Mouse (Mus musculus) MEL (cell line): ENCODE results near the gene Dirc2. TPM values are rescaled to one million over a fixed set of nuclear protein-coding genes. Genes with fewer than 3 reads are reported as not detected.

Source experiments
- DNase-seq: peaks from one replicate; pipeline ENCODE4 v3.0.0; 2011; ENCODE audit warnings: low read depth, low spot score
- H3K27ac ChIP-seq: 2 replicates; pipeline ENCODE4 v1.5.1; 2012; ENCODE audit warnings: low read depth, mild to moderate bottlenecking, control low read depth, low read length, moderate library complexity; ENCODE audit not compliant: control insufficient read depth
- H3K27me3 ChIP-seq, 2 experiments: fragments of 150-350 bp in 1 of 2; sonication (generic) in 1 of 2; 2 replicates each; pipeline ENCODE4 v1.6.1; 2012; ENCODE audit warnings: low read length in 2 of 2, mild to moderate bottlenecking in 2 of 2, improper control_type of control experiment in 1 of 2, moderate library complexity in 1 of 2; ENCODE audit not compliant: insufficient read depth in 2 of 2, control insufficient read depth in 1 of 2
- H3K36me3 ChIP-seq, 2 experiments: 2 replicates each; pipeline ENCODE4 v1.6.1; 2012 to 2014; ENCODE audit warnings: low read length in 2 of 2, improper control_type of control experiment in 1 of 2, inconsistent platforms in 1 of 2, mild to moderate bottlenecking in 1 of 2; ENCODE audit not compliant: insufficient read depth in 2 of 2, control insufficient read depth in 1 of 2
- H3K4me1 ChIP-seq, 2 experiments: fragments of 150-350 bp in 1 of 2; sonication (generic) in 1 of 2; 2 replicates each; pipeline ENCODE4 v1.6.1; 2012; ENCODE audit warnings: low read length in 2 of 2, improper control_type of control experiment in 1 of 2, mild to moderate bottlenecking in 1 of 2; ENCODE audit not compliant: insufficient read depth in 2 of 2, control insufficient read depth in 1 of 2
- H3K4me3 ChIP-seq, 2 experiments: fragments of 150-350 bp in 1 of 2; sonication (generic) in 1 of 2; 2 replicates each; pipeline ENCODE4 v1.5.1; 2012; ENCODE audit warnings: low read depth in 2 of 2, low read length in 2 of 2, mild to moderate bottlenecking in 2 of 2, moderate library complexity in 2 of 2, control low read depth in 1 of 2, improper control_type of control experiment in 1 of 2; ENCODE audit not compliant: control insufficient read depth in 1 of 2, insufficient read depth in 1 of 2
- H3K79me2 ChIP-seq: 2 replicates; pipeline ENCODE4 v1.6.1; 2012; ENCODE audit warnings: mild to moderate bottlenecking, low read length, moderate library complexity; ENCODE audit not compliant: control insufficient read depth, poor library complexity, insufficient read depth
- H3K9ac ChIP-seq: 2 replicates; pipeline ENCODE4 v1.6.1; 2012; ENCODE audit warnings: low read depth, mild to moderate bottlenecking, control low read depth, low read length, moderate library complexity; ENCODE audit not compliant: control insufficient read depth, poor library complexity, severe bottlenecking
- H3K9me3 ChIP-seq: fragments of 150-350 bp; sonication (generic); replicated peaks from 2 replicates; pipeline ENCODE4 v1.6.1; 2012; ENCODE audit warnings: mild to moderate bottlenecking, low read length, improper control_type of control experiment, moderate library complexity; ENCODE audit not compliant: insufficient read depth
- CHD2 ChIP-seq: IDR thresholded peaks from 2 replicates; pipeline ENCODE4 v1.6.1; 2011; ENCODE audit warnings: low read length, improper control_type of control experiment
- EP300 ChIP-seq, 2 experiments: IDR thresholded peaks; 2 replicates each; pipeline ENCODE4 v1.6.1; 2011; ENCODE audit warnings: improper control_type of control experiment in 2 of 2, low read length in 2 of 2, low read depth in 1 of 2, mild to moderate bottlenecking in 1 of 2
- GABPA ChIP-seq: IDR thresholded peaks from 2 replicates; pipeline ENCODE4 v1.6.1; 2012; ENCODE audit warnings: low read depth, mild to moderate bottlenecking, inconsistent platforms, low read length, improper control_type of control experiment, moderate library complexity
- GATA1 ChIP-seq: IDR thresholded peaks from 2 replicates; pipeline ENCODE4 v1.6.1; 2011; ENCODE audit warnings: low read depth, low read length, improper control_type of control experiment
- MAFK ChIP-seq: IDR thresholded peaks from 2 replicates; pipeline ENCODE4 v1.6.1; 2011; ENCODE audit warnings: low read depth, mild to moderate bottlenecking, low read length, improper control_type of control experiment, borderline replicate concordance
- RCOR1 ChIP-seq: IDR thresholded peaks from 2 replicates; pipeline ENCODE4 v1.6.1; 2012; ENCODE audit warnings: low read depth, mild to moderate bottlenecking, inconsistent platforms, low read length, improper control_type of control experiment
- TCF12 ChIP-seq: IDR thresholded peaks from 2 replicates; pipeline ENCODE4 v1.6.1; 2014; ENCODE audit warnings: low read depth, mild to moderate bottlenecking, inconsistent platforms, low read length, improper control_type of control experiment, moderate library complexity
- ZC3H11A ChIP-seq: IDR thresholded peaks from 2 replicates; pipeline ENCODE4 v1.6.1; 2012; ENCODE audit warnings: low read depth, mild to moderate bottlenecking, inconsistent platforms, low read length, improper control_type of control experiment
- polyA plus RNA-seq, 2 experiments: library from polyadenylated mRNA; stranded (reverse) in 1 of 2; unstranded in 1 of 2; fragments of >175 nt in 1 of 2; fragments of >200 nt in 1 of 2; gene quantifications; 2 replicates each; pipeline versions ENCODE4 v1.2.1 to v1.2.4; 2012; ENCODE audit warnings: low replicate concordance in 2 of 2, low read depth in 1 of 2; ENCODE audit not compliant: insufficient read length in 2 of 2, insufficient read depth in 1 of 2, missing spikeins in 1 of 2
- total RNA-seq: library from RNA; depleted of rRNA; stranded (reverse); fragments of 300-350 nt; gene quantifications from 2 replicates; pipeline ENCODE4 v1.2.3, GENCODE M21; 2012

The Dirc2 gene
- total and polyA plus RNA-seq, 3 experiments: 1.6 to 4.1 TPM; not detected in 1

GRCm38 (mm10) chr16:35759401-35759800 is 9.8 kb downstream of the Dirc2 start:
- no peaks in the 10 kb centered on the region for H3K27me3 ChIP-seq
- no peaks in the 10 kb centered on the region for H3K79me2 ChIP-seq
- no peak for TF ChIP-seq MAFK
- 0 out of 2 replicates have a peak, but pooled peaks have one; percentile 3 for TF ChIP-seq GATA1
- TF ChIP-seq RCOR1: peak; percentile 95
- TF ChIP-seq GABPA: no peak
- 0 out of 4 replicates have a peak, but pooled peaks of 1 of the 2 experiments have one; percentile 7 for TF ChIP-seq EP300 (IDR thresholded peaks at IDR 0.05; ENCODE audit: low read depth in 1 of 2, low read length in 2 of 2)
- peak; percentile 39 for DNase-seq
- H3K4me1 ChIP-seq: peaks cover 16 to 24% of the 10 kb centered on the region in 2 experiments
- peaks cover 0 to 27% of the 10 kb centered on the region in 2 experiments; a peak in 2 of 4 replicates for H3K36me3 ChIP-seq
- H3K4me3 ChIP-seq: no peak overlapping the region
- no peaks in the 10 kb centered on the region for H3K9me3 ChIP-seq
- H3K27ac ChIP-seq: 0 out of 2 replicates have a peak overlapping the region, but pooled peaks have one; percentile 7
- H3K9ac ChIP-seq: no peak overlapping the region

DNA sequence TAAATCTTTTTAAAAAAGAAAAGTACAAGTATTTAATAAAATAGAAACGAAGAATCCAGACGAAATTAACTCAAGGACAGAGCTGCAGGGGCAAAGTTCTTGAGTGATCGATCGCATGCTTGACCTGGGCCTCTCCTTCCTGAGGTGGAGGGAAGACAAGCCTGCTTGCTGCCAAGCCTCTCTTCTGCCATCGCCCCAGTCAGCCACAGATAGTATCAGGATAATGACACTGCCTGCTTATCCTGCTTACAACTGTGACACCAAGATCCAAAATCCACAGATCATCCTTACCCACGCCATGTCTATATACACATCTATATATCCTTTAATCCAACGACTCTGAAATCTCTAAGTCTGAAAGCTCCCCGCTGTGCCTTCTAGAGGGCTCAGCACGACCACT is 12.5 kb downstream of the Dirc2 start:
- Histone ChIP-seq H3K36me3 (peaks cover 0 to 20% of the 10 kb centered on the region in 2 experiments; a peak in 2 of 4 replicates), H3K4me3 (no peak overlapping the region), H3K27me3 (no peaks in the 10 kb centered on the region), H3K27ac (no peak overlapping the region), H3K9ac (no peak overlapping the region)
- DNase-seq: no peak
- TF ChIP-seq GATA1 (0 out of 2 replicates have a peak, but pooled peaks have one; percentile 3), ZC3H11A (no peak)
- TF ChIP-seq, all 39 proteins: peak for 1
- H3K79me2 ChIP-seq: no peaks in the 10 kb centered on the region
- H3K9me3 ChIP-seq: no peaks in the 10 kb centered on the region
- H3K4me1 ChIP-seq: peaks cover 14 to 17% of the 10 kb centered on the region in 2 experiments

- Histone ChIP-seq H3K79me2 (no peaks in the 10 kb centered on the region), H3K4me3 (peak overlapping the region in 1 of 2 experiments; percentile 12; a peak in 1 of 4 replicates), H3K4me1 (peaks cover 14 to 17% of the 10 kb centered on the region in 2 experiments), H3K36me3 (peaks cover 0 to 20% of the 10 kb centered on the region in 2 experiments; a peak in 2 of 4 replicates), H3K9me3 (no peaks in the 10 kb centered on the region), H3K9ac (no peak overlapping the region), H3K27me3 (no peaks in the 10 kb centered on the region), H3K27ac (peak overlapping the region; percentile 60; the same call in 1 of the 2 replicates)
- DNase-seq: no peak
- peak; percentile 15 to 62; a peak in 1 of 4 replicates for TF ChIP-seq EP300 (IDR thresholded peaks at IDR 0.05; ENCODE audit: low read depth in 1 of 2, low read length in 2 of 2)
- no peak for TF ChIP-seq CHD2
- 0 out of 2 replicates have a peak, but pooled peaks have one; percentile 21 for TF ChIP-seq TCF12
Observed at GRCm38 (mm10) chr16:35755502-35756334, 13.4 kb downstream of the Dirc2 start.
